ENCODE assay signal across 15 mouse cellular contexts in genomic region chr1:164809371-164809770, GRCm38 (mm10). TPM values are rescaled to one million over a fixed set of nuclear protein-coding genes. Genes with fewer than 3 reads are reported as not detected.
DNase-seq lines count a peak whose midpoint lies in the region; ATAC-seq and TF ChIP-seq lines count a peak whose summit lies in the region.
"Had no signal": no experiment of that assay in that cellular context is flagged by ENCODE, and none has a peak within 500 bp of the region (broad histone marks: within the 10 kb centered on the region; RNA-seq: fewer than 3 reads in every experiment).

No protein-coding gene starts in this region.

- ATAC-seq in heart, embryonic 12.5 days (ENCODE audit: insufficient number of reproducible peaks, low FRiP score): no peak
- ATAC-seq in megakaryocyte, adult 5-6 weeks (ENCODE audit: poor library complexity, severe bottlenecking): no peak

- H3K27ac ChIP-seq in heart, adult 2 months: no peak overlapping the region
- H3K27ac ChIP-seq in heart, embryonic 12.5 days (ENCODE audit: poor library complexity, severe bottlenecking): no peak overlapping the region
- H3K27ac ChIP-seq in gastrocnemius, adult 2 months: no peak overlapping the region
- H3K27ac ChIP-seq in left cerebral cortex, adult 2 months: no peak overlapping the region
- H3K27ac ChIP-seq: embryonic facial prominence, embryonic 10.5 days; hindbrain, embryonic 15.5 days; kidney, embryonic 15.5 days; neural tube, embryonic 13.5 days had no signal

- peak in 1 of 2 experiments; percentile 72 for DNase-seq in heart, adult 2 months
- DNase-seq in Muller cell, postnatal 12 days (ENCODE audit: inconsistent ontology term): peak; percentile 61
- peak; percentile 59 for DNase-seq in gastrocnemius, adult 2 months
- DNase-seq in heart, postnatal 10 days: peak; percentile 68 to 76
- no peak for DNase-seq in left cerebral cortex, adult 2 months (ENCODE audit: extremely low spot score in 1 of 2, low spot score in 2 of 2)
- DNase-seq in liver: no peak
- DNase-seq: cerebellum, adult 8-10 months; midbrain, embryonic 14.5 days had no signal

- intact Hi-C loops in heart, adult 2 months (cut with DNase I): no loop called here
- intact Hi-C loops in gastrocnemius, adult 2 months (cut with DNase I): no loop called here
- intact Hi-C loops in heart, postnatal 10 days (cut with DNase I): no loop called here
- intact Hi-C loops in left cerebral cortex, adult 2 months (cut with DNase I): no loop called here

- H3K4me3 ChIP-seq in heart, adult 2 months: no peak overlapping the region
- no peak overlapping the region for H3K4me3 ChIP-seq in heart, embryonic 12.5 days
- H3K4me3 ChIP-seq in gastrocnemius, adult 2 months: no peak overlapping the region
- no peak overlapping the region for H3K4me3 ChIP-seq in left cerebral cortex, adult 2 months
- H3K4me3 ChIP-seq: embryonic facial prominence, embryonic 10.5 days; hindbrain, embryonic 15.5 days; kidney, embryonic 15.5 days; neural tube, embryonic 13.5 days had no signal

- H3K36me3 ChIP-seq in heart, adult 2 months (ENCODE audit: control insufficient read depth, insufficient read depth, low read length): peaks cover 8% of the 10 kb centered on the region
- H3K36me3 ChIP-seq in heart, embryonic 12.5 days: no peaks in the 10 kb centered on the region
- H3K36me3 ChIP-seq: embryonic facial prominence, embryonic 10.5 days; hindbrain, embryonic 15.5 days; kidney, embryonic 15.5 days; neural tube, embryonic 13.5 days had no signal

- no peaks in the 10 kb centered on the region for H3K9me3 ChIP-seq in heart, embryonic 12.5 days (replicated peaks)
- H3K9me3 ChIP-seq: embryonic facial prominence, embryonic 10.5 days; hindbrain, embryonic 15.5 days; kidney, embryonic 15.5 days; neural tube, embryonic 13.5 days had no signal

- H3K9ac ChIP-seq in heart, adult 2 months (ENCODE audit: low read depth, low read length): no peak overlapping the region
- H3K9ac ChIP-seq in heart, embryonic 12.5 days: no peak overlapping the region
- H3K9ac ChIP-seq: hindbrain, embryonic 15.5 days; kidney, embryonic 15.5 days; neural tube, embryonic 13.5 days had no signal

- TF ChIP-seq CTCF in heart, adult 2 months (IDR thresholded peaks at IDR 0.05): no peak
- no peak for TF ChIP-seq CTCF in gastrocnemius, adult 2 months (IDR thresholded peaks at IDR 0.05)
- TF ChIP-seq CTCF in left cerebral cortex, adult 2 months (IDR thresholded peaks at IDR 0.05): no peak

- TF ChIP-seq POLR2A in heart, adult 2 months (IDR thresholded peaks at IDR 0.05; ENCODE audit: insufficient read depth, low read depth, low read length): no peak

- peaks cover 5% of the 10 kb centered on the region; the same call in 1 of the 2 replicates for H3K4me1 ChIP-seq in heart, adult 2 months (ENCODE audit: control insufficient read depth, insufficient read depth, low read length)
- H3K4me1 ChIP-seq in heart, embryonic 12.5 days (replicated peaks): 0 out of 2 replicates have a peak, but pooled peaks cover 8% of the 10 kb centered on the region
- H3K4me1 ChIP-seq: embryonic facial prominence, embryonic 10.5 days had no signal

- 32% methylated on average over 2 of the region's 2 CpGs for WGBS in heart, adult 2 months
- 69% methylated on average over 2 of the region's 2 CpGs for whole genome bisulfite sequencing in heart, embryonic 12.5 days

- peak; percentile 39; the same call in 1 of the 2 replicates for TF ChIP-seq EP300 in heart, adult 2 months (IDR thresholded peaks at IDR 0.05; ENCODE audit: insufficient read depth, low read depth, low read length)

- H3K79me2 ChIP-seq in heart, adult 2 months (replicated peaks; ENCODE audit: control insufficient read depth, insufficient read depth, low read length): no peaks in the 10 kb centered on the region

- no peak overlapping the region for H3K4me2 ChIP-seq in heart, embryonic 12.5 days
- H3K4me2 ChIP-seq: hindbrain, embryonic 15.5 days; kidney, embryonic 15.5 days; neural tube, embryonic 13.5 days had no signal

- no peaks in the 10 kb centered on the region for H3K27me3 ChIP-seq in heart, adult 2 months (ENCODE audit: control insufficient read depth, insufficient read depth, low read length)
- no peaks in the 10 kb centered on the region for H3K27me3 ChIP-seq in heart, embryonic 12.5 days (replicated peaks)
- H3K27me3 ChIP-seq: CH12.LX; hindbrain, embryonic 15.5 days; kidney, embryonic 15.5 days; neural tube, embryonic 13.5 days had no signal

RNA-seq across cellular contexts. Expression of gene Dpt, which starts 12.9 kb away (rescaled TPM):
- total RNA-seq in heart, adult 2 months (2021): 100 to 1,000 TPM in 1 of 2 experiments, 10 to 100 TPM in 1; 89.3 to 108 TPM
- polyA plus RNA-seq in heart, adult 2 months (2012; rRNA removed): 69.7 and 129 TPM in 2 replicates
- 1.7 and 2.1 TPM in 2 replicates for polyA plus RNA-seq in heart, embryonic 12.5 days (2016; fragmentation: Nextera tagmentation; extraction: Ambion mirVana)
- total RNA-seq in gastrocnemius, adult 2 months (2021): 10 to 100 TPM; 42.5 to 58.4 TPM
- total RNA-seq in heart, postnatal 10 days (2021): 100 to 1,000 TPM; 229 to 246 TPM
- total RNA-seq in left cerebral cortex, adult 2 months (2021): under 1 TPM in 1 of 2 experiments, not detected in 1; 0.38 TPM
- not detected in 2 replicates for total RNA-seq in megakaryocyte, adult 5-6 weeks (2015)
- not detected in 2 replicates for total RNA-seq in megakaryocyte, adult 5-6 weeks (2017)
- total RNA-seq: CH12.LX had no signal
- polyA plus RNA-seq: midbrain, embryonic 14.5 days had no signal

Comparison
In these comparisons a context has a peak if more than half of its experiments do, and no peak if none do; other contexts are left out.
1. DNase-seq: peak in Muller cell, postnatal 12 days (single experiment), gastrocnemius, adult 2 months (single experiment) and heart, postnatal 10 days (2 of 2); none in left cerebral cortex, adult 2 months (0 of 2) and liver (single experiment).
2. RNA of gene Dpt, which starts 12.9 kb away (total RNA-seq): 229 to 246 TPM in heart, postnatal 10 days, 89.3 to 108 TPM in heart, adult 2 months and 42.5 to 58.4 TPM in gastrocnemius, adult 2 months; 0.38 TPM in left cerebral cortex, adult 2 months and not detected in megakaryocyte, adult 5-6 weeks; every median in the first group is over 10 times any median in the second.